Mouse (Mus musculus) gastrocnemius, postnatal 25 days (tissue): ENCODE results near the gene Pfas. TPM values are rescaled to one million over a fixed set of nuclear protein-coding genes. Genes with fewer than 3 reads are reported as not detected.
"Not testable (repeated sequence)": the region's sequence is repeated elsewhere in the genome, so short reads cannot be mapped to it uniquely, and the experiment has no call there.

Experiments used
- DNase-seq: peaks from one replicate; pipeline ENCODE4 v3.0.0; 2022
- total RNA-seq, 2 experiments: library from RNA; stranded (reverse); gene quantifications; 1 replicate in 1 of 2; 2 replicates in 1 of 2; pipeline ENCODE4 v1.2.3; 2021

The Pfas gene
- total RNA-seq, 2 experiments from 2014 or later, result 6.7 to 7.0 TPM

GRCm38 (mm10) chr11:68970232-68970631, 38.0 kb downstream of the Pfas start:
- DNase-seq, result no peak

- no peak for DNase-seq
Observed at GRCm38 (mm10) chr11:68968752-68969151, 39.5 kb downstream of the Pfas start.

GRCm38 (mm10) chr11:68967337-68968282, 40.6 kb downstream of the Pfas start, which contains the start of gene Slc25a35:
Gene Slc25a35 (plus strand): TSS chr11:68968131.
- peak; percentile 94 for DNase-seq

DNA sequence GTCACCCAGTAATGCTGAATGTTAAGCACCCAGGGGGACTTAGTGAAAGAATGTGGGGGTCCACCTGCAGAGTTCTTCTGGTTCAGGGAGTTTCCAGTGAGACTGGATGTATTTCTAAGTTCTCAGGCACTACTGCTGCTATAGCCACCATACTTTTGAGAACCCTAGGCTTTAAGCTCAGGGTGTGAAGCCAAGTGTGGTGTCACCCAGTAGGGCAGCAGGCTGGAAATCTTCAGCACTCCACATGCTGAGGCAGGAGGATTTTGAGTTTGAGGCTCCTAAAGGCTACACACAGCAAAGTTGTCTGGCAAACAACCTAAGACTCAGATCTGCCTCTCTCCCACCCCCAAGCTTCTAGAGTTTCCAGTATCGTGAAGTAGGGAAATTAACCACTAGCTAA, 41.7 kb downstream of the Pfas start:
- DNase-seq, result no peak

DNA sequence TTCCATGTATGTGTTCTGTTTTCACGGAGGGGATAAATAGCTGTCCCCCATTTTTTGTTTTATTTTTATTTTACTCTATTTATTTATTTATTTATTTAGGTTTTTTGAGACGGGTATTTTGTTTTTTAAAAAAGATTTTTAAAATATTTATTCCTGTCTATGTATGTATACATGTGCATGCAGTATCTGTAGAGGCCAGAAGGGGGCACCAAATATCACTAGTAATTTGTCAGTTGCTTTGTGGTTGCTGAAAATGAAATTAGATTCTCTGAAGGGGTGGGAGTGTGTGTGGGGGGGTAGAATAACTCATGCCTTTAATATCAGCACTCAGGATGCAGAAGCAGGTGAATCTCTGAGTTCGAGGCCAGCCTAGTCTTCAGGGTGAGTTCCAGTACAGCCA, 42.4 kb downstream of the Pfas start:
- no peak for DNase-seq

DNA sequence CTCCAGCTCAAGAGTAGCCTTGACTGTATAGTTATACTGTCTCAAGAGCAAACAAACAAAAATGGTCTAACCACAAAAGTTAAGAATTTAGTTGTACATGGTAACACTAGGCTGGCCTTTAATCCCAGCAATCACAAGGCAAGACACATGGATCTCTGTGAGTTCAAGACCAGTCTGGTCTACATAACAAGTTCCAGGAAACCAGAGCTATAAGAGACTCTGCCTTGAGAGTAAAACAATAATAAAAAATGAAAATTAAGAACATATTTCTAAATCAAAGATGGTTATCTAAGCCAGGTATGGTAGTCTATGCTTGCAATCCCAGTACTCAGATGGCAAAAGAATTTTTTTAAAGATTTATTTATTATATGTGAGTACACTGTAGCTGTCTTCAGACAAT, 43.2 kb downstream of the Pfas start:
- DNase-seq, result no peak

- DNase-seq, result no peak
Observed at GRCm38 (mm10) chr11:68963405-68963804, 44.9 kb downstream of the Pfas start.

- DNase-seq, result not testable (repeated sequence)
Observed at GRCm38 (mm10) chr11:68962159-68962558, 46.1 kb downstream of the Pfas start.

DNA sequence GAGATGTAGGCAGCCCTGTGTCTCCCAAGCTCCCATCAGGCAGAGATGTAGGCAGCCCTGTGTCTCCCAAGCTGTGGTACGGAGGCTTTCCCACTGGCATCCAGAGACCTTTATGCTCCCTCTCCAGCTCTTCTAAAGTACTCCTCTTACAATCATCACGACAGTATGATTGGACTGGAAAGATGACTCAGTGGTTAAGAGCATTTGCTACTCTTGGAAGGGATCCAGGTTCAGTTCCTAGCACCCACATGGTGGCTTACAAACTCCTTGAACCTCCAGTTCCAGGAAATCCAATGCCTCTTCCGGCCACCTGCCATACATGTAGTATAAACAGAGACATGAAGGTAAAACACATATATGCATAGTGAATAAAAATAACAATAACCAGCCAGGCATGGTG, 46.7 kb downstream of the Pfas start:
- no peak for DNase-seq

DNA sequence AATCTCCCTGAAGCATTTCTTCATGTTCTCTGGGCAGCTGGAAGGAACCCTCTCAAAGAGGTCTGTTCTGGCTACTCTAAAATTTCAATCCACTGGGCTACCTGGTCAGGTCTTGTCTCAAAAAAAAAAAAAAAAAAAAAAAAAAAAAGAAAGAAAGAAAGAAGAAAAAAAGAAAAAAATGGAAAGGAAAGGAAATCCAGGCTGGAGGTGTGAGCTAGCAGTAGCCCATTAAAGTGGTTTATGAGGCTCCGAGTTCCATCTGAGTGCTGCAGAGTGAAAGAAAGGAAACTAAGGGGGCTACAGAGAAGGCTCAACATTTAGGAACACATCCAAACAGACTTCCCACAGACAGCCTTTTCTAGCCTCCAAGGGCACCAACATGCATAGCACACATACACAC, 50.3 kb downstream of the Pfas start:
- no peak for DNase-seq

GRCm38 (mm10) chr11:68957308-68957707, 51.0 kb downstream of the Pfas start, which contains the start of gene Arhgef15:
Gene Arhgef15 (minus strand): TSS chr11:68957480.
- no peak for DNase-seq

GRCm38 (mm10) chr11:68956697-68957096, 51.6 kb downstream of the Pfas start:
- DNase-seq, result no peak

GRCm38 (mm10) chr11:68956107-68956506, 52.2 kb downstream of the Pfas start:
- peak; percentile 28 for DNase-seq

DNA sequence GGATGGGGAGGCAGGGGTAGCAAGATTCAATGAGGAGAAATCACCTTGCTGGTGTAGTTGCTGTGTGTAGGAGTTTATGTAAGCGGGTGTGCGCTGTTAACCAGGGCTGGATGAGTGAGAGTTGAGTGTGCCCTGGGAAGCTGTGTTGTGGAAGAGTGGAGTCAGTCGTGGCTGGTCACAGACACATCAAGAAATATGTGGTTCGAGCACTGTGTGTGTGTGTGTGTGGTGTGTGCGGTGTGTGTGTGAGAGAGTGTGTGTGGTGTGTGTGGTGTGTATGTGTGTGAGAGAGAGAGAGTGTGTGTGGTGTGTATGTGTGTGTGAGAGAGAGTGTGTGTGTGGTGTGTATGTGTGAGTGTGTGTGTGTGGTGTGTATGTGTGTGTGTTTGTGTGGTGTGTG, 52.8 kb downstream of the Pfas start:
- DNase-seq, result no peak

- no peak for DNase-seq
Observed at GRCm38 (mm10) chr11:68954408-68954807, 53.9 kb downstream of the Pfas start.

DNA sequence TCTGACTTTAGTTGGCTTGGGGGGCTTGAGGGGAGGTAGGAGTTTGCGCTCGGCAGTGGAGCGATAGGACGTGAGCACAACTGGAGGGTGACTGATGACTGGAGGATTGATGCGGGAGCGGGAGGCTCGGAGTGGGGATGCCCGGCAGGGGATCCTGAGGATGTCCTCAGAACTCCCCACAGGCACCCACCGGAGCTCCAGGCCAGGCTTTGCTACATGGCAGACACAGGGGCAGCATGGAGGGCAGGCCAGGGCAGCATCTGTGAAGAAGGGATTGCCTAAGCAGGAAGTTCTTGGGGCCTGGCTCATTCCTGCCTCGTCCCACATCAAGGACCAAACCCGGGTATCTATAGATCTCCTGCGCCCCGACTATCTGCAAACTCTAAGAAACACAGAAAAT, 54.4 kb downstream of the Pfas start:
- no peak for DNase-seq

- DNase-seq, result no peak
Observed at GRCm38 (mm10) chr11:68947542-68947993, 60.7 kb downstream of the Pfas start.

GRCm38 (mm10) chr11:68946806-68947440, 61.3 kb downstream of the Pfas start:
- no peak for DNase-seq

DNA sequence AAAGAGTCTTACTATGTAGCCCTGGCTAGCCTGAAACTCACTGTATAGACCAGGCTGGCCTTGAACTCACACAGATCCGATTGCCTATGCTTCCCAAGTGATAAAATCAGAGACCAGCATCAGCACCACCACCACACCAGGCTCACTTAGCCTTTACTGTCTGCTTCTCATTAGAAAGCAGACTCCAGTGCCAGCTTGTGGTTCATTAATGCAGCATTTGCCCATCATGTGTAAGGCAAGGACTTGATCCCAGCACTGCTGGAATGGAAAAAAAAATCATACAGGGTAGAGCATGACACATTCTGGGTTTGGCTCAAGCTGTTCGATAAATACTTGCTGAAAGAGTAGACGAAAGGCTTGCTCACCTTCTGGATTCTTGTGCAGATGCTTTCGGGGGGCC, 62.3 kb downstream of the Pfas start:
- no peak for DNase-seq

- no peak for DNase-seq
Observed at GRCm38 (mm10) chr11:68945245-68945644, 63.0 kb downstream of the Pfas start.

DNA sequence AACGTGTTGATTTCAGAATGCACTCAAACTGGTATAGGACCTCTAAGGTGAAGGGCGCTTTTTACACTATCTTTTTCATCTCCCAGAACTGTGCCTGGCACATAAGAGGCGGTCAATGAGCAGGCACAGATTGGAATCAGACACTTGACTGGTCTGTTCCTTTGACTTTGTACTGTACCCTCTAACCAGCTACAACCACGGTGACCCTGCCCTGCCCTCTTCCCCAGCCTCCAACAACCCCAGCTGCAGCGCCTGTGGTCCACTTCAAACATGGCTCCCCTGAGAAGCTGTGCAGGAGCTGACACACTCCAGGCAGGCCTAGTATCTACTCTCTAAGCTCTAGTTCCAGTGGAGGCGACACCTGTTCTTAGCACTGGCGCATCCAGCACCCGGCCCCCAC, 65.5 kb downstream of the Pfas start:
- DNase-seq, result no peak

DNA sequence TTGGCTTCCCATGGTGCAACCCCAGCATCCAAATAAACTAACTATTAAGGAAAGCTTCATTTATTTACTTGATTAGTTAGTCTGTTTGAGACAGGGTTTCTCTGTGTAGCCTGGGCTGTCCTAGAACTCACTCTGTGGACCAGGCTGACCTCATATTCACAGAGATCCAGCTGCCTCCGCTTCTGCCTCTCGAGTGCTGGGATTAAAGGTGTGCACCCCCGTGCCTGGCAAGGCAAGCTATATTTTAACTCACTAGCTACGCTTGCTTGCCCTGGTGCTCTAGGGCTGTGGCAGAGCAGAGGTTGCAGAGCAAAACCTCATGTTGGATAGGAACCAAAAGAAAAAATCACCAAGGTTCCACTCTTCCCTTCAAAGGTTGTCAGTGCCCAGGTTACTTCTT, 67.7 kb downstream of the Pfas start:
- no peak for DNase-seq
